7 mouse cellular contexts compared by ENCODE assay signal in the genomic region with DNA sequence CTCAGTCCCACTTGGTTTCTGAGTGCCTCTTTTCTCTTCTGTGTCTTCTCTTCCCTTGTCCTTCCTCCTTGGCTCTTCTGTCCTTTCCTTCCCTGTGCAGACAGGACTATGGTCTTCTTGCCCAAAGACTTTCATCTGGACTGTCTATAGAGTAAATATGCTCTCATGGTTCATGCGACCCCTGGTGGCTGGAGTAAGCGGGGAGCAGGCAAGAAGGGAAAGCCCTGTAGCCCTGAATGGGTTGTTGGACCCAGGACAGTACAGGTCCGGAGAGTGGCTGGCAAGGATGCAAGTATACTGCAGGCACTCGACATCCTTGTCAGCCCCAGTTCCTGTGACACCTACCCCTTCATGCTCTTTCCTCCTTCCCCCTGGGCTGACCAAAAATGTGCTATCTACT. TPM values are rescaled to one million over a fixed set of nuclear protein-coding genes. Genes with fewer than 3 reads are reported as not detected.
DNase-seq lines count a peak whose midpoint lies in the region; TF ChIP-seq lines count a peak whose summit lies in the region.

No protein-coding gene starts in this region.

- TF ChIP-seq EP300 in ES-Bruce4 (IDR thresholded peaks at IDR 0.05; ENCODE audit: insufficient read depth, low read depth, low read length), result no peak

- H3K9ac ChIP-seq in ES-Bruce4 (ENCODE audit: low read depth, poor library complexity, severe bottlenecking), result no peak overlapping the region

- H3K9me3 ChIP-seq in ES-Bruce4 (replicated peaks; ENCODE audit: control insufficient read depth, insufficient read depth, low read length, poor library complexity, severe bottlenecking), result no peaks in the 10 kb centered on the region

- peak; percentile 70 for TF ChIP-seq CTCF in ES-Bruce4 (IDR thresholded peaks at IDR 0.05; ENCODE audit: low read depth, low read length)

- no peak overlapping the region for H3K4me3 ChIP-seq in ES-Bruce4 (ENCODE audit: low read depth, low read length)

- peak; percentile 79 for DNase-seq in ZHBTc4 (ENCODE audit: low read depth, low spot score)
- peak; percentile 77 for DNase-seq in embryo, embryonic 11 days
- peak; percentile 76 to 83 for DNase-seq in heart, postnatal 14 days
- peak; percentile 53 to 82 for DNase-seq in layer of hippocampus, postnatal 25 days (ENCODE audit: extremely low spot score in 1 of 2, low spot score in 1 of 2)
- peak; percentile 60 to 81 for DNase-seq in lung, postnatal 4 days
- DNase-seq in skeletal muscle tissue, adult 2 months (ENCODE audit: low read depth, low spot score), result peak; percentile 48

- H3K36me3 ChIP-seq in ES-Bruce4 (ENCODE audit: control insufficient read depth, insufficient read depth, low read length, poor library complexity, severe bottlenecking), result peaks cover 45% of the 10 kb centered on the region

- no peaks in the 10 kb centered on the region for H3K27me3 ChIP-seq in ES-Bruce4 (ENCODE audit: control insufficient read depth, insufficient read depth, low read length, poor library complexity, severe bottlenecking)

- no peak overlapping the region for H3K27ac ChIP-seq in ES-Bruce4 (ENCODE audit: insufficient read depth, low read length)

- no peak for TF ChIP-seq POLR2A in ES-Bruce4 (IDR thresholded peaks at IDR 0.05; ENCODE audit: insufficient read depth, low read length)

- intact Hi-C loops in heart, postnatal 14 days (cut with DNase I), result loop anchor here (2.0 to 5.0 kb wide), 2 partner anchors 153 to 264 kb away; no protein-coding TSS in a partner anchor

- H3K4me1 ChIP-seq in ES-Bruce4 (ENCODE audit: control insufficient read depth, insufficient read depth, low read length), result no peaks in the 10 kb centered on the region

RNA-seq across cellular contexts. Expression of gene Slc37a4, which starts 5.2 kb away (rescaled TPM):
- 7.7 and 8.1 TPM in 2 replicates for polyA plus RNA-seq in ES-Bruce4 (2011; ENCODE audit: insufficient read depth, insufficient read length, low read depth, missing spikeins)
- 10 to 100 TPM; 29.6 to 31.0 TPM for total RNA-seq in heart, postnatal 14 days (2021)
- 10 to 100 TPM; 32.6 to 34.7 TPM for total RNA-seq in layer of hippocampus, postnatal 25 days (2021)

RNA-seq across cellular contexts. Expression of gene Hyou1, which starts 12.2 kb away (rescaled TPM):
- polyA plus RNA-seq in ES-Bruce4 (2011; ENCODE audit: insufficient read depth, insufficient read length, low read depth, missing spikeins), result 114 and 147 TPM in 2 replicates
- 10 to 100 TPM; 38.9 to 52.1 TPM for total RNA-seq in heart, postnatal 14 days (2021)
- total RNA-seq in layer of hippocampus, postnatal 25 days (2021), result 100 to 1,000 TPM; 114 to 123 TPM

RNA-seq across cellular contexts. Expression of gene Rps25, which starts 15.5 kb away (rescaled TPM):
- polyA plus RNA-seq in ES-Bruce4 (2011; ENCODE audit: insufficient read depth, insufficient read length, low read depth, missing spikeins), result 4,348 and 4,428 TPM in 2 replicates
- 100 to 1,000 TPM; 728 to 854 TPM for total RNA-seq in heart, postnatal 14 days (2021)
- total RNA-seq in layer of hippocampus, postnatal 25 days (2021), result 100 to 1,000 TPM; 616 to 726 TPM

RNA-seq across cellular contexts. Expression of gene Trappc4, which starts 15.9 kb away (rescaled TPM):
- polyA plus RNA-seq in ES-Bruce4 (2011; ENCODE audit: insufficient read depth, insufficient read length, low read depth, missing spikeins), result 83.0 and 89.8 TPM in 2 replicates
- total RNA-seq in heart, postnatal 14 days (2021), result 10 to 100 TPM; 32.1 to 35.8 TPM
- 10 to 100 TPM; 65.1 to 76.5 TPM for total RNA-seq in layer of hippocampus, postnatal 25 days (2021)

RNA-seq across cellular contexts. Expression of gene Ccdc84, which starts 26.9 kb away (rescaled TPM):
- 13.7 and 14.3 TPM in 2 replicates for polyA plus RNA-seq in ES-Bruce4 (2011; ENCODE audit: insufficient read depth, insufficient read length, low read depth, missing spikeins)
- 10 to 100 TPM; 11.4 to 11.9 TPM for total RNA-seq in heart, postnatal 14 days (2021)
- 10 to 100 TPM; 16.8 to 24.1 TPM for total RNA-seq in layer of hippocampus, postnatal 25 days (2021)
